Mouse (Mus musculus): ENCODE results near the gene Ppm1d.

Gene Ppm1d

GRCm38 (mm10) chr11:85310713-85311574 is at the start of gene Ppm1d:
Gene Ppm1d, plus strand, starts transcription at chr11:85311244.
- peak; percentile 95 to 99 for DNase-seq (ENCODE audit: low spot score in 2 of 2)

- no peak for DNase-seq (ENCODE audit: low spot score in 2 of 2)
These were observed 46.4 kb upstream of the Ppm1d start for GRCm38 (mm10) chr11:85264635-85265034.

- no peak for DNase-seq (ENCODE audit: low spot score in 2 of 2)
These were observed 43.7 kb upstream of the Ppm1d start for GRCm38 (mm10) chr11:85267393-85267792.

DNA sequence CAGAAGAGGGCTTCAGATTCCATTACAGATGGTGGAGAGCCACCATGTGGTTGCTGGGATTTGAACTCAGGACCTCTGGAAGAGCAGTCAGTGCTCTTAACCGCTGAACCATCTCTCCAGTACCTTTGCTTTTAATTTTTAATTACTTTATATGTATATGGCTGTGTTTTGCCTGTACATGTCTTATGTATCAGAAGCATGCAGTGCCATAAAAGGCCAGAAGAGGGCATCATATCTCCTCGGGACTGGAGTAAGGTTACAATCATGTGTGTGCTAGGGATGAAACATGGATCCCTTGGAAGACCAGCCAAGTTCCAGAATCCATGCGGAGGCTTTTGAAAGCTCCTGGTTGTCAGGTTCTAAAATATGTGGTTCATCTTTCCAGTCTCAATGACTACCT is 40.4 kb upstream of the Ppm1d start:
- peak; percentile 43 to 67 for DNase-seq (ENCODE audit: low spot score in 2 of 2)

DNA sequence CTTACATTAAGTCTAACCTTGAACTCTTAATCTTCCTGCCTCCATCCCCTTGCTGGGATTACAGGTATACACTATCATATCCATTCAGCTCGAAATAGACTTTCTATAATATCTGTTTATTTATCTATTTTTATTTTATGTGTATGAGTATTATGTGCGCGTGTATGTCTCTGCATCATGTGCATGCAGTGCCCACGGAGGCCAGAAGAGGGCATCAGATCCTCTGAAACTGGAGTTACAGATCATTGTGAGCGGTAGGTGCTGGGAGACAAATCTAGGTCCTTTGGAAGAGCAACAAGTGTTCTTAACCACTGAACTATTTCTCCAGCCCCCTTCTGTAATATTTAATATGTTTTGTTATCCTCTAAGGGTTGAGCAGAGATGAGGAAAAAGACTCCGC is 37.7 kb upstream of the Ppm1d start:
- DNase-seq (ENCODE audit: low spot score in 2 of 2) = peak in 1 of 2 experiments; percentile 12

- DNase-seq (ENCODE audit: low spot score in 2 of 2) = no peak
These were observed 35.9 kb upstream of the Ppm1d start for GRCm38 (mm10) chr11:85275151-85275550.

DNA sequence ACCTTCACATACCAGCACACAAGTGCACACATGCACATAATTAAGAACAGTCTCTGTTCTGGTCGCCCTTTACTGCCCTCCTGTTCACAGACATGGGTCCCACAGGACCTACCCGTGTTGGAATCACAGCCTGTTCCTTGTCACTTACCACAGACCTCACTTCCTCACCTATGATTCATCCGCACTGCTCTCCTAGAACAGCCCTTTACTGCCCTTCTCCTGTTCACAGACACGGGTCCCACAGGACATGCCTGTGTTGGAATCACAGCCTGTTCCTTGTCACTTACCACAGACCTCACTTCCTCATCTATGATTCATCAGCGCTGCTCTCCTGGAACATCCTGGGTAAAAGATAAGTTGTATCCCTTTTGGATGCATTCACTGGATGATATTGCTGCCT is 33.4 kb upstream of the Ppm1d start:
- no peak for DNase-seq (ENCODE audit: low spot score in 2 of 2)

DNA sequence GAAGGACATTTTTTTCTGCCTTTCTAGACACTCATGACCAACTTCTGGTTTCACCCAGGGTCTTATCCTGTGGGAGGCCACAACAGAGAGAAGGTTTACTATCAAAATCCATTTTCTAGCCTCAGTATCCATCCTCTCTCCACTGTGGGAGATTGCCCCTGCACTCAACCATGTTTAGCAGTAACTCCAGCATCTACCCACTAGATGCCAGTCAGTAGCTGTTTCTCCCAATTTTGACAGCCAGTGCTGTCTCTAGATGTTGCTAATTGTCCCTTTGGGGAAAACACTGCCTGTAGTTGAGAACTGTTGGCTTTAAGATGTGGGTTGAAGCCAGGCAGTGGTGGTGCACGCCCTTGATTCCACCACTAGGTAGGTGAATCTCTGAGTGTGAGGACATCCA is 32.9 kb upstream of the Ppm1d start:
- no peak for DNase-seq (ENCODE audit: low spot score in 2 of 2)

GRCm38 (mm10) chr11:85281219-85281878 is 29.7 kb upstream of the Ppm1d start:
- DNase-seq (ENCODE audit: low spot score in 2 of 2) = no peak

DNA sequence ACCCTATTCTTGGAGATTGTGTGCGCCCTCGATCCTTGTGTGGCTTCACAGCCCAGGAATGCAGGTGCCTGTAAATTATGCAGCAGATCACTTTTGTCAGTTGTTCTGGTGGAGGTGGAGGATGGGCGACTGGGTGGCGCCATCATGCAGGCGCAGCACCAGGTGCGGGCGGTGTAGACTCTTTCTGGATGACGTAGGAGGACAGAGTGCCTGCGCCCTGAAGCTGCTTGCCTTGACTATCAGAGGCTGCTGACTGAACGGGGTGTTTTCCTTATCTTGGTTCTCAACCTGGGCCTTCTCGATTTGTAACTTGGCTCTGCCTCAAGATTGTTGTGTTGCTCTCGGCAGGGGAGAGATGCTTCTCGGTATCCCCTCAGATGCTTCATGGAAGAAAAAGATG is 13.1 kb upstream of the Ppm1d start:
- DNase-seq (ENCODE audit: low spot score in 2 of 2) = peak in 1 of 2 experiments; percentile 3

GRCm38 (mm10) chr11:85299880-85300279 is 11.2 kb upstream of the Ppm1d start:
- DNase-seq (ENCODE audit: low spot score in 2 of 2) = no peak

DNA sequence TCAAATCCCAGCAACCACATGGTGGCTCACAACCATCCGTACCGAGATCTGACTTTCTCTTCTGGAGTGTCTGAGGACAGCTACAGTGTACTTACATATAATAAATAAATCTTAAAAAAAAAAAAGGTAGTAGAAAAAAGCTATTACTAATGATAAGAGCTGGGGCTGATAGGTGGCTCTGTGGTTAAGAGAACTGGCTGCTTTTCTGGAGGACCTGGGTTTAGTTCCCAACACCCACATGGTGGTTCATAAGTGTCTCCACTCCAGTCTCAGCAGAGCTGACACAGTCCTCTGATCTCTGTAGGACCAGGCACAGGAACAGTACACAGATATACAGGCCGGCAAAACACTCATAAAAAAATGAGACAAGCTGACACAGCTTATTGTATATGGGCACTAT is 9.9 kb upstream of the Ppm1d start:
- no peak for DNase-seq (ENCODE audit: low spot score in 2 of 2)

DNA sequence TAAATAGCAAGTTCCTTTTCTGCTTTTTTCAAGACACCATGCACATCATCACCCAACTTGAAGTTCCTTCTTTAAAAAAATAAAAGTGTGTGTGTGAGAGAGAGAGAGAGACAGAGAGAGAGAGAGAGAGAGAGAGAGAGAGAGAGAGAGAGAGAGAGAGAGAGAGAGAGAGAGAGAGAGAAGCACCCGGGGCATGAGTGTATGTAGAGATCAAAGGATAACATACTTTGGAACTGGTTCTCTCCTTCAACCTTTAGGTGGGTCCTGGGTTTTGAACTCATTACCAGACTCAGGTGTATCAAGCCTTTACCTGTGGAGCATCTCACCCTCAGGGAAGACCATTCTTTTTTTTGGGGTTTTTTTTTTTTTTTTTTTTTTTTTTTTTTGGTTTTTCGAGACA is 9.2 kb upstream of the Ppm1d start:
- no peak for DNase-seq (ENCODE audit: low spot score in 2 of 2)

- no peak for DNase-seq (ENCODE audit: low spot score in 2 of 2)
These were observed 4.3 kb upstream of the Ppm1d start for GRCm38 (mm10) chr11:85306577-85307260.

DNA sequence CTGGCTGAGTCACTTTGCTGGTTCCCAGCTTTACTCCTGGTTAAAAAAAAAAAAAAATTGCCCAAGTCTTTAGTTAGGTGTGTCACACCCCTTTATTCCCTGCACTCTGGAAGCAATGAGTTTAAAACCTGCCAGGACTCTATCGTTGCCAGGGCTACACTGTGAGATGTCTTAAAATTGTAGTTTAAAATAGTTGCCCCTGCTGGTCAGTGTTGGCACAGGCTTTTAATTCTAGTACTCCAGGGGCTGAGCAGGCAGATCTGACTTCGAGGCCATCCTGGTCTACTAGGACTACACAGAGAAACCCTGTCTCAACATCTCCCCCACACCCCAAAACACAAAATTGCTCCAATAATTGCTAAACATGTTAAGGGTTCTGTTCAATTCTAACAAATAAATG is 2.2 kb upstream of the Ppm1d start:
- no peak for DNase-seq (ENCODE audit: low spot score in 2 of 2)

GRCm38 (mm10) chr11:85310407-85310712 is 684 bp upstream of the Ppm1d start:
- no peak for DNase-seq (ENCODE audit: low spot score in 2 of 2)

GRCm38 (mm10) chr11:85311645-85312490 is 824 bp downstream of the Ppm1d start:
- peak; percentile 33 to 59 for DNase-seq (ENCODE audit: low spot score in 2 of 2)

- no peak for DNase-seq (ENCODE audit: low spot score in 2 of 2)
These were observed 1.8 kb downstream of the Ppm1d start for GRCm38 (mm10) chr11:85312818-85313217.

GRCm38 (mm10) chr11:85313361-85313760 is 2.3 kb downstream of the Ppm1d start:
- DNase-seq (ENCODE audit: low spot score in 2 of 2) = no peak

GRCm38 (mm10) chr11:85323567-85324330 is 12.7 kb downstream of the Ppm1d start:
- DNase-seq (ENCODE audit: low spot score in 2 of 2) = no peak

- no peak for DNase-seq (ENCODE audit: low spot score in 2 of 2)
These were observed 17.7 kb downstream of the Ppm1d start for GRCm38 (mm10) chr11:85328717-85329116.

Measured in thymus, postnatal 10 days (tissue).